Mouse (Mus musculus): Measurements from ENCODE around the gene Tgds.
"Not testable (repeated sequence)": the region's sequence is repeated elsewhere in the genome, so short reads cannot be mapped to it uniquely, and the experiment has no call there.

The Tgds gene

GRCm38 (mm10) chr14:118132642-118132977, at the start of gene Tgds:
Gene Tgds, minus strand, starts transcription at chr14:118132755.
- peak; percentile 99 for DNase-seq

DNA sequence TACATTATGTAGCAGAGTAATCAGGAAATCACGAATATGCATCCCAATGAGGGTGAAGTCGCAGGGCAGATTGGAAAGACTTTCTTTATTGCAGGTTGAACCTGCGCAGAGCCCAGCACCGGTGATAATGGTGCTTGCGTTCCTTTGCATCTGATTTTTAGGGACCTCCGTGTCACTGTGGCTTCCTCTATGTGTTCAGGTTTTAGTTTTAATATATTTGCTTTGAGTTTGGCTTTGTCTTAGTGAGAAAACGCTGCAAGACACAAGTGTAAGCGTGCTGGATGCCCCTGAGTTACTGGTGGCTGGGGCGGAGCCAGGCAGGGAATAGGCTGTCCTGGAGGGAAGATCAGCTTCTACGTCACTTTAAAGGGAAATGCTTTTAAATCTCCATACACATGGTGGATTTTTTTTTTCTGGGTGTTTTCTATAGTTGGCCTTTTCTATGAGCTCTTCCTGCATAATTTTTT, 48.2 kb upstream of the Tgds start:
- peak; percentile 61 for DNase-seq

- DNase-seq, result peak; percentile 67
These were observed 47.6 kb upstream of the Tgds start for GRCm38 (mm10) chr14:118180117-118180557.

DNA sequence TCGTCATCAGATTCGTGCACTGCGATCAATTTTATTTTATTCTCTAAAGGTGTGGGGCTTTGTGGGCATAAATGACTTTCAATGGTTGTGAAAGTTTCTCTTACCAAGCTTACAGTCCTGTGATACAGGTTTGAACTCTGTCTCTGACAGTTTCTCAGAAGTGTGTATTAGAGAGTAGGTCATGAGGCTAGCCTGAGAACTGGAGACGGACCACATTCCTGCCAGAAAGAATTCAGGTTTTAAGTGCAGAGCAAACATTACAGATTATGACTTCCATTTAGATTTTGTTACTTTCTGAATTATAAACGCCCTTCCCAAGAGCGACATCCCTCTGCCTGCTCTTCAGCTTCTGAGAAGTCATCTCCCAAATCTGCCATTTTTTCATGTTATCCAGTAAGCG, 47.1 kb upstream of the Tgds start:
- DNase-seq, result no peak

GRCm38 (mm10) chr14:118179251-118179650, 46.7 kb upstream of the Tgds start:
- DNase-seq, result no peak

DNA sequence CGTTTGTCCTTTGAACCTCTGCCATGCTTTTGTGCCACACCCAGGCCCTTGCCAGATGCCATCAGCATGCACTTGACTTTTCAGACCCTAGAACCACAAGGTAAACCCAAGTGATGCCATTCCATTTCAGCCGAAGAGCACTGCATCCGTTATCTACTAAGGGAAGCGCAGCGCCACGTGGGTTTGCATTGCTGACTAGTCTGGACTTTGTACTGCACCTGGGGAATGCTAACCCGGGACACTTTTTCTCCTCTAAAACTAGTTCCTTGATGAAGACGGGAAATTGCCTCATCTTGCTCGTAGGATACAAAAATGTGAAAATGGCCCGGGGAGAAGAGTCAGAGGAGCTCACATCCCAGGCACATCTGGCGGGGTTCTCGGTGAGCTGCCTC, 43.1 kb upstream of the Tgds start:
- DNase-seq, result no peak

- DNase-seq, result no peak
These were observed 42.6 kb upstream of the Tgds start for GRCm38 (mm10) chr14:118175071-118175693.

GRCm38 (mm10) chr14:118173590-118174203, 41.1 kb upstream of the Tgds start:
- no peak for DNase-seq

DNA sequence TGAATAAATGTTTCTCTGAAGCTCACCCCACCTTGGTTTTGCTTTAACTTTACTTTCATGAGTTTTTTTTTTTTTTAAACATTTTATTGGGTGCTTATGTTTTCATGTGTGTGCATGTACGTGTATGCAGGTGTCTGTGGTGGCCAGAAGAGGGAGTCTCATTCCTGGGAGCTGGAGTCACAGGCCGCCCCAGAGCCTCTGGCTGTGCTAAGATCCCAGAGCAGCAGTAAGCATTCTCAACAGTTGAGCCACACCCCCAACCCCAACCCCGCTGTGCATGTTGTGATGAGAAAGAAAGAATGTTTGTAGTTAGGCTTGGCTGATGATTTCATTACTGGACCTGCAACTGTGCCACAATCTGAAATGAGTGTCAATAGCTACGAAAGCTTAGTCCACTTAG, 36.2 kb upstream of the Tgds start:
- DNase-seq, result no peak

GRCm38 (mm10) chr14:118162640-118163039, 30.1 kb upstream of the Tgds start:
- no peak for DNase-seq

DNA sequence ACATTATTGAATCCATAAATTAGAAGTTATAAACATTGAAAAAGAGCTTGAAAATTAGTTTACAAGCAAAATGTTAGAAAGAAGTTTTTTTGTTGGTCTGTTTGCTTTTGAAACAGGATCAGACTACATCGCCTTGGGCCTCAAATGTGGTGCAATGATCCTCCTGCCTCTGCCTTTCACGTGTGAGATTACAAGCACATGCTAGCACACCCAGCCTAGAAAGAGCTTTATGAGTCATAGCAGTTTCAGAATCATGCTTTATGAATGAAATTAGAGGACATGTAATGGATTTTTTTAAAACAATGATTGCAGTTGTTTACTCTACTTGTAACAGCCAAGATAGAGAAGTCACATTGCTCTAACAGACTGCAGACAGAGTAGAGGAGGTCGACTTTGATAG, 29.2 kb upstream of the Tgds start:
- no peak for DNase-seq

- peak; percentile 53 for DNase-seq
These were observed 24.6 kb upstream of the Tgds start for GRCm38 (mm10) chr14:118157146-118157545.

- DNase-seq, result no peak
These were observed 24.2 kb upstream of the Tgds start for GRCm38 (mm10) chr14:118156740-118157139.

DNA sequence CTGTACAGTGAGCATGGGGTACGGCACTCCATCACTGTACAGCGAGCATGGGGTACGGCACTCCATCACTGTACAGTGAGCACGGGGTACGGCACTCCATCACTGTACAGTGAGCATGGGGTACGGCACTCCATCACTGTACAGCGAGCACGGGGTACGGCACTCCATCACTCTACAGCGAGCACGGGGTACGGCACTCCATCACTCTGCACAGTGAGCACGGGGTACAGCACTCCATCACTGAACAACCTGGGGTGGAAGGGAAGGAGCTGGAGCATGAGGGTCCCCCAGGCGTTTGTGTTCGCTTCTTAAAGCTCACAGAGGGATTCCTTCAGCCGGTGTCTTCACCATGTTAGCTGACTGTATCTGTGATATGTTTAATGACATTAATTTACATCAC, 23.5 kb upstream of the Tgds start:
- DNase-seq, result not testable (repeated sequence)

- DNase-seq, result no peak
These were observed 19.7 kb upstream of the Tgds start for GRCm38 (mm10) chr14:118152294-118152651.

- DNase-seq, result peak; percentile 36
These were observed 19.2 kb upstream of the Tgds start for GRCm38 (mm10) chr14:118151651-118152293.

DNA sequence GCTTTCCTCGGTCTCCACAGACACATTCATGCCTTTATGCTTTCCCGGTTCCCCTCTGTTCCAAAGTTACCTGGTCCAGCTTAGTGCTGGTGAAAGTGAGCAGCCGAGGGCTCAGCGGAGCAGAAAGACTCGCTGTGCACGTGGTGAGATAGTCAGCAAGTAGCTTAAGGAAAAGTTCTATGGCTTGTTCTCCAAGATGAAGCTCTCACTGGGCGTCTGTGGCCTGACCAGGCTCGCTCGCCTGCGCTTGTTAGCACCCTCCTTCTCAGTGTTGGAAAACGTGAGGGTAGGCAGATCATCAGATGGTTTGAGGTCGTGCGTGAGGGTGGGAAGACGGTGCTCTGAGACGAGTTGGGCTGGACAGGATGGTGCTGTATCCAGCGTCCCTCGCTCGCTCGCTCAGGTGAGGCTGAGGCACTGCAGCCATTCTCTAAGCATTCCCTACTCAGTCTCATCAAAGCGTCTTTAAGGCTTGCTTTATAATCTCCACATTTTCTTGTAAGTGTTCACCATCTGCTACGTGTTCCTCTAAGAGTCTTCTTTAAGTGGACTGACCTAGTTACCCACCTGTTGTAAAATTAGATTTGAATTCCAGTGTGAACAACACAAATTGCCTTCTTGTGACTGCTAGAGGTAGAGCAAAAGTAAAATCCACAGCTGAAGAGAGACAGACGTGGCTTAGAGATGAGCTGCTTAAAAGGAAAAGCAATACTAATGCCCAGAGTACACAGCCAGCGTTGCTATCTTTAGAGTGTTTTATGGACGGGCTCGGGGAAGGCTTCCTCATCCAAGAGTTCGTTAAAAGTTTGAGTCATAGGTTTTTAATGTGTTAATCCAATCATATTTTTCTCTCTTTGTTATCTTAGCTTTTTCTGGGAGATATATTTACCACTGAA, 18.3 kb upstream of the Tgds start:
- DNase-seq, result no peak

GRCm38 (mm10) chr14:118148554-118148953, 16.0 kb upstream of the Tgds start:
- DNase-seq, result no peak

- no peak for DNase-seq
These were observed 15.5 kb upstream of the Tgds start for GRCm38 (mm10) chr14:118148046-118148445.

GRCm38 (mm10) chr14:118142283-118142682, 9.7 kb upstream of the Tgds start:
- DNase-seq, result no peak

- no peak for DNase-seq
These were observed 4.9 kb upstream of the Tgds start for GRCm38 (mm10) chr14:118137487-118137886.

- peak; percentile 97 for DNase-seq
These were observed 4.3 kb upstream of the Tgds start, which contains the start of gene Gpr180 for GRCm38 (mm10) chr14:118136744-118137452. Gene Gpr180, plus strand, starts transcription at chr14:118137158.

All from kidney, postnatal 14 days (tissue).